Mouse (Mus musculus) kidney, adult 9 months (tissue): ENCODE results near the gene Notum.

Source experiments
- DNase-seq: peaks from one replicate; pipeline ENCODE4 v3.0.0; 2022

Notum gene

GRCm38 (mm10) chr11:120673594-120674122 is 12.7 kb upstream of the Notum start:
- DNase-seq, result no peak

GRCm38 (mm10) chr11:120672687-120673593 is 12.0 kb upstream of the Notum start, which contains the start of gene Aspscr1:
TSS of gene Aspscr1 (plus strand) at chr11:120672973.
- DNase-seq, result peak; percentile 97

DNA sequence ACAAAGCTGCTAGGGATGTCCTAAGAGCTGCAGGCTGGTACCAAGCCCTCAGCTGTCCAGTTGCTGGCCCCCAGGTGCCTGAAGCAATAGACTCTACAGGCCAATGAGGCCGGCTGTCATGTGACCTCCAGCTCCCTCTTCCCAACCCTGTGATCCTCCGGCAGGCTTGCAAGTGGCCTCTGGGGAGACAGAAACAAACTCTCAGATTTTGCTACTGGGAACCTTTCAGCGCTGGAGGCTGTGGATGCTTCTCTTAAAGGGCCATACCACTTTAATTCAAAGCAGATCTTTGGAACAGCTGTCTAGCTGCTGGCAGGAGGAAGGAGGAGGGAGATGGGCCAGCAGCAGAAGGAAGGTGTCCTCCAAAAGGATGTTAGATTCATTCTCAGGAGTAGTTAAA is 5.6 kb upstream of the Notum start:
- no peak for DNase-seq

GRCm38 (mm10) chr11:120665406-120665805 is 4.4 kb upstream of the Notum start:
- no peak for DNase-seq

- no peak for DNase-seq
Measured at GRCm38 (mm10) chr11:120663714-120664113, 2.7 kb upstream of the Notum start.

- DNase-seq, result no peak
Measured at GRCm38 (mm10) chr11:120662759-120663158, 1.8 kb upstream of the Notum start.

GRCm38 (mm10) chr11:120660301-120661075 is 487 bp downstream of the Notum start:
- peak; percentile 62 for DNase-seq

GRCm38 (mm10) chr11:120659509-120660300 is 1.3 kb downstream of the Notum start:
- peak; percentile 36 for DNase-seq

DNA sequence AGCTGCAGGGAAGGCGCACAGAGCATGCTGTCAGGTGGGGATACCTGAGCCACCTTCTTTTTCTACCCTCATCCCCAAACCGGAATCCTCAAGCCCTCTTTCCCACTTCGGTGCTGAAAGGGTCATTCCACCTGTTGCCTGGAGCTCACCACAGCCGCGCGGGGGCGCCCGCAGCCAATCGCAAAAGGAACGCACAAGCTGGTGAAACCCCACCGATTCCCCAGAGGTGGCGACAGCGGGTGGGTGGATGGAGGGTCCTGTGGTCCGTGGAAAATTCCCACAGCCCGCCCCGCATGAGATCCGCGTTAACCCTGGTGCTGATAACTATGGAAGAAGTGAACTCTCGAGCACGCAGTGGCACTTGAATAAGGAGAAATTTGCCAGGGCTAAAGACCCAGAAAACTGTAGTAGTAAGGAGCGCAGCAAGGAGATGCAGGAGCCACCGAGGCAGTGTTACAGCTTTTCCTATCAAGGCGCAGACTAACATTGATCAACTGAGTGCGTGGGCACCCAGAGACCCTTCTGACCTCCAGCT is 2.0 kb downstream of the Notum start:
- DNase-seq, result peak; percentile 87

GRCm38 (mm10) chr11:120657301-120657700 is 3.7 kb downstream of the Notum start:
- DNase-seq, result peak; percentile 77

DNA sequence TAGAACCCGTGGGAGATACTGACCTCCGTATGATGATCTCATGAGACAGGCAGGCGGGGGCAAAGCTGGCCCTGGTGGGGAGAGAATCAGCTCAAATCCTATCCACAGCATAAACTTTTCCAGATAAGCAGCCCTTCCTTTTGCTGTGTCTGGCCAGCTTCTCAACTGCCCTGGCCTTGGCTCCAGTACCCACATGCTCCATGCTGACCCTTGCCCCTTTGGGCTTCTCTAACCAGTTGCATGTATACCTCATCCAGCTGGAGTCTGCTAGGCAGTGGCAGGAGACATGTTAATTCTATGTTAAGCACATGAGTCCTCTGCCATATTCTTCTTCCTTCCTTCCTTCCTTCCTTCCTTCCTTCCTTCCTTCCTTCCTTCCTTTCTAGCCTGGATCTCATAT is 6.2 kb downstream of the Notum start:
- DNase-seq, result no peak

DNA sequence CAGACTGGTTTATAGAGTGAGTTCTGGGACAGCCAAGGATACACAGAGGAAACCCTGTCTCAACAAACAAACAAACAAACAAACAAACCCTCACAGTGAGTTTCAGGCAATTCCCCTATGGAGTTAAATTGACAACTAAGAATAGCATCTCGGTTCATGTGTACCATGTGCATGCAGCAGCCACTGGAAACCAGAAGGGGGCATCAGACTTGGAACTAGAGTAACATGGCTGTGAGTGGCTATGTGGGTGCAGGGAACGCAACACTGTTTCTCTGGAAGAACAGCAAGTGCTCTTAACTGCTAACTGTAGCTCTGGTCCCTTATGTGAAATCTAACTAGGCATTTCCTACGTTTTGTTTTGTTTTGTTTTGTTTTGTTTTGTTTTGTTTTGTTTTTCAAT is 9.1 kb downstream of the Notum start:
- no peak for DNase-seq

GRCm38 (mm10) chr11:120648001-120648476 is 12.9 kb downstream of the Notum start, which contains the start of gene Myadml2:
TSS of gene Myadml2 (minus strand) at chr11:120648158.
- DNase-seq, result no peak

DNA sequence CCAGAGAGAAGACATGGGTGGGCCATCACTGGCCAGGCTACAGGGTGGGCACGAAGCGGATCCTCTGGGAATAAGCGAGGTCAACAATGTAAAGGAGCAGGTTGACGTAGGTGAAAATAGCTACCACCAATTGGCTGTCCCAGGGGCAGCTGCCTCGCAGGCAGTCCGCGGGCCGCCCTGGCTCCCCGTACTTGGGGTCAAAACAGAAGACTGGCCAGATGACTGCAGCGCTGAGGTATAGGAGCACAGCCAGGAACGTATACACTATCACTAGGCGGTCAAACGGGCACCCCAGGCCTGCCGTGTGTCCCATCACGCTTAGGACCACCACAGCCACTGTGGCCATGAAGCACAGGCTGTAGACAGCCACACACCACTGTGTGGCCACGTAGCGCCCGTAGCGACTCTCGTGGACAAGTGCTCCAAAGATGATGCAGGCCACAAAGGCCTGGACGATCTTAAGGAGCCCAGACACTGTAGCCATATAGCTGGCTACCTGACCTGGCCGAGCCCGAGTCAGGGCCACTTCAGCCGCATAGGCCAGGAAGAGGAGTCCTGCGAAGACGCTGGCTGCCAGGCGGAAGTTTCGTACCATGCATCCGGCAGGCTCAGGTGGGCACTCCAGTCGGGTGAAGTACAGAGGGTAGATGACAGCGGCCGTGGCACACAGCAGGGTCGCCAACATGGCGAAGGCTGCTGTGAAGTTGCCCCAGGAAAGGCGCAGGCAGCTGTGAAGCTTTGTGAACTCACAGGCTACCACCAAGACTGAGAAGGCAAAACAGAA is 13.7 kb downstream of the Notum start:
- no peak for DNase-seq

GRCm38 (mm10) chr11:120643601-120643987 is 17.4 kb downstream of the Notum start, which contains the start of gene Pycr1:
TSS of gene Pycr1 (minus strand) at chr11:120643769.
- DNase-seq, result peak; percentile 95

- no peak for DNase-seq
Measured at GRCm38 (mm10) chr11:120642939-120643600, 17.9 kb downstream of the Notum start.

DNA sequence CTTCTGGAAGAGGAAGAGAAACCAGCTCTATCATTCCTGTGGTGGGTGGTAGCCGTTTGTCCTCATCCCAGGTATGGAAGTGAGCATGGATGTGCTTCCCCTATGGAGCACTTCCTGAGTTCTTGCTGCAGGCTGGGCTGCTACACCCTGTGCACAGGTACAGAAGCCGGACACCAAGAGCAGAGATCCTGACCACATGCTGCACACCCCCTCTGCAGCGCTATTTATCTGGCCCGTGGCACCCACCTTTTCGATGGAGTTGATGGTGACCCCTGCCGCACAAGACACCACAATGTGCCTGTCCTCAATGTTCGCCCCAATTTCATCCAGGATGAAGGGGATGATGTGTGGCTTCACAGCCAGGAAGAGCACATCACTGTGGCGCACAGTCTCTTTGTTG is 19.1 kb downstream of the Notum start:
- DNase-seq, result no peak

DNA sequence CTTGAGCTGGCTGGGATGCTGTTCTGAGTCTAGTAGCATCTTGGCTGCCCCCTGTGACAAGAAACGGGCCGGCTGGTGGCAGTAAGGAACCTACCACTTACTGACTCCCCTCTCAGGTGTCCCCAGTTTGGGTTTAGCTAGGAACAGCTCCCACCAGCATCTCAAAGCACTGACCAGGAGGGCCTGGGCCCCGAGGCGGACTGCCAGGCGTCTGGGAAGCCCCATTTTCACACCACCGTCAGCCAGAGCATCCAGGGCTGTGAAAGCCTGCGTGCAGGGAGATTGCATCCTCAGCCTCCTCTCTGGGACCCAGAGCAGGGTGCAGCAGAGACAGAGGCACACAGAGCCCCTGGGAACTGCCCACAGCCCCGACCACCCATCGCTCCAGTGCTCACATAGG is 19.7 kb downstream of the Notum start:
- no peak for DNase-seq

DNA sequence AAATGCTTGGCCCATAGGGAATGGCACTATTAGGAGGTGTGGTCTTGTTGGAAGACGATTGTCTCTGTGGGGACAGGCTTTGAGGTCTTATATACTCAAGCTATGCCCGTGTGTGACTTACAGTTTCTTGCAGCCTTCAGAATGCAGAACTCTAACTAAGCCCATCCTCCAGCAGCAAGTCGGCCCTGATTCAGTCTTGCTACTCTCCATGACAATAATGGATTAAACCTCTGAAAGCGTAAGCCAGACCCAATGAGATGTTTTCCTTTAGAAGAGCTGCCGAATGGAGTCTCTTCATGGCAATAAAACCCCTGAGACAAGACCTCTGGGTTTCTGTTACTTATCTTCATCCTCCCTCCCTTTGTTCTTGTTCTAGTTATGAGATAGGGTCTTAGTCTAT is 26.2 kb downstream of the Notum start:
- DNase-seq, result no peak

- DNase-seq, result peak; percentile 96
Measured at GRCm38 (mm10) chr11:120633520-120634343, 27.2 kb downstream of the Notum start, which contains the start of gene Mafg. TSS of gene Mafg (minus strand) at chr11:120633600.
